Mouse (Mus musculus): Measurements from ENCODE around the gene Fdxr.

Fdxr gene

GRCm38 (mm10) chr11:115289885-115290284, 13.0 kb upstream of the Fdxr start:
- no peak for DNase-seq

- DNase-seq: no peak
Observed at GRCm38 (mm10) chr11:115288305-115288704, 11.5 kb upstream of the Fdxr start.

GRCm38 (mm10) chr11:115287386-115287785, 10.5 kb upstream of the Fdxr start:
- no peak for DNase-seq

GRCm38 (mm10) chr11:115286201-115286993, 9.5 kb upstream of the Fdxr start:
- no peak for DNase-seq

GRCm38 (mm10) chr11:115285282-115285681, 8.4 kb upstream of the Fdxr start:
- DNase-seq: no peak

GRCm38 (mm10) chr11:115283891-115284620, 7.2 kb upstream of the Fdxr start:
- DNase-seq: no peak

GRCm38 (mm10) chr11:115283486-115283765, 6.6 kb upstream of the Fdxr start:
- DNase-seq: no peak

- DNase-seq: no peak
Observed at GRCm38 (mm10) chr11:115282723-115283485, 6.1 kb upstream of the Fdxr start.

GRCm38 (mm10) chr11:115282295-115282694, 5.4 kb upstream of the Fdxr start:
- DNase-seq: no peak

GRCm38 (mm10) chr11:115279726-115280125, 2.9 kb upstream of the Fdxr start:
- no peak for DNase-seq

- DNase-seq: no peak
Observed at GRCm38 (mm10) chr11:115278176-115278575, 1.3 kb upstream of the Fdxr start.

- no peak for DNase-seq
Observed at GRCm38 (mm10) chr11:115277604-115277975, 740 bp upstream of the Fdxr start.

GRCm38 (mm10) chr11:115275954-115276353, 896 bp downstream of the Fdxr start:
- no peak for DNase-seq

GRCm38 (mm10) chr11:115275509-115275908, 1.3 kb downstream of the Fdxr start:
- DNase-seq: no peak

GRCm38 (mm10) chr11:115274771-115275170, 2.1 kb downstream of the Fdxr start:
- no peak for DNase-seq

GRCm38 (mm10) chr11:115274178-115274577, 2.7 kb downstream of the Fdxr start:
- DNase-seq: no peak

- DNase-seq: no peak
Observed at GRCm38 (mm10) chr11:115273735-115274134, 3.1 kb downstream of the Fdxr start.

- no peak for DNase-seq
Observed at GRCm38 (mm10) chr11:115272894-115273498, 3.9 kb downstream of the Fdxr start.

- no peak for DNase-seq
Observed at GRCm38 (mm10) chr11:115271481-115271880, 5.4 kb downstream of the Fdxr start.

- no peak for DNase-seq
Observed at GRCm38 (mm10) chr11:115271052-115271451, 5.8 kb downstream of the Fdxr start.

- DNase-seq: peak in 1 of 2 experiments; percentile 66
Observed at GRCm38 (mm10) chr11:115270148-115270861, 6.5 kb downstream of the Fdxr start.

- DNase-seq: no peak
Observed at GRCm38 (mm10) chr11:115269330-115270066, 7.4 kb downstream of the Fdxr start.
